Mouse (Mus musculus) spleen, adult 2 months (tissue): ENCODE measurements around the gene Tex38.

Experiments used
- CTCF ChIP-seq: fragments of 200-500 bp; IDR thresholded peaks from 2 replicates; pipeline ENCODE4 v1.5.1; 2011; ENCODE audit warnings: mild to moderate bottlenecking, inconsistent platforms; ENCODE audit not compliant: insufficient read depth, insufficient read length, insufficient replicate concordance; ENCODE audit errors: extremely low read depth
- POLR2A ChIP-seq: fragments of 200-500 bp; IDR thresholded peaks from 2 replicates; pipeline ENCODE4 v1.6.1; 2011; ENCODE audit warnings: low read depth, low read length, inconsistent platforms

- TF ChIP-seq CTCF (no peak), POLR2A (no peak)
Observed at GRCm38 (mm10) chr4:115820199-115820598, 39.4 kb upstream of the Tex38 start.
